Mouse (Mus musculus): ENCODE data around the gene Fbxw4.

DNA sequence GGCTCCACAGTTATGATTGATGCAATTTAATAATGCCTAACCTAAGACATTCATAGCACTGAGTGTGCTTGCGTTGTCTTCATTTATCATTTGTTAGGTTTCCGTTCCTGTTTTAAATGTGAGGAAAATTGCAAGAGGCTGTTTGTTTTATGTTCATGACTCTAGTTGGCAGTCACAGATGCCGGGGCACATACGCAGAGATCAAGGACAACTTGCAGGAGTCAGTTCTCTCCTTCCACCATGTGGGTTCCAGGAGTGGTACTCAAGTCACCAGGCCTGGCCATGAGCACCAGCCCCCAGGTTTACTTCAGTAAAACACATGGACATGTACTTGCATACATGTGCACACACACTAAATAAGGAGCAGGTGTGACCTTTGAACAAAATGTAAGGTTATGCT, 8.9 kb upstream of the Fbxw4 start:
- TF ChIP-seq GATA1 (IDR thresholded peaks at IDR 0.05; ENCODE audit: borderline replicate concordance, low read length) (no peak), CTCF (IDR thresholded peaks at IDR 0.05; ENCODE audit: low read depth, low read length) (no peak), POLR2AphosphoS5 (IDR thresholded peaks at IDR 0.05; ENCODE audit: insufficient replicate concordance, low read depth, low read length) (no peak), TAL1 (conservative IDR thresholded peaks at IDR 0.05; ENCODE audit: low read depth, low read length) (no peak)
